Mouse (Mus musculus) embryonic stem cell, embryonic (primary cell): ENCODE results near the gene Tspan9.

ENCODE experiments used
- CTCF ChIA-PET, 4 experiments: fragments of 300-600 bp in 2 of 4; fragments of 350-600 bp in 2 of 4; sonication (Branson Sonifier 250); formaldehyde crosslinking; loops; one replicate each; lab custom pipeline; 2022; ENCODE audit warnings: inconsistent platforms in 2 of 4; lab: Charles Lee
- POLR2A ChIA-PET, 4 experiments: fragments of 300-600 bp in 2 of 4; fragments of 350-600 bp in 2 of 4; sonication (Branson Sonifier 250); formaldehyde crosslinking; loops; one replicate each; lab custom pipeline; 2022; ENCODE audit warnings: antibody characterized with exemption in 4 of 4, inconsistent platforms in 1 of 4; lab: Charles Lee

Tspan9 gene

DNA sequence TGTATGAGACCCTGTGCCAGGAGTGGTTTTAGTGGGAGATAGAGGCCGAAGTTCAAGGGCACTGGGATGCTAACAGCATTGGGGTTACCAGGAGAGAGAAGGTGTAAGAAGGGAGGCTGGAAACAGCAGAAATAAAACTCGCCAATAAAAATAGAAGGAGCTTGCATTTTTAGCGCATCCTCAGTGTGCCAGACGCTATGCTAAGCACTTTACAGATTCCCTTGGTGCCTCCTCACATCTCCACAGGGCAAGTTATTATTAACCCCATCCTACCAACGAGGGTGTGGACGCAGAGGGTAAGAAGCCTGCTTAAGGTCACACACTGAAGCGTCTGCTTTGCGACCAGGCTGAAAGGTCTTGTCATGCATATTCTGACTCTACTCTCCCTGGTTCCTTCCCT lies 47.5 kb downstream of the Tspan9 start:
- CTCF ChIA-PET: interaction anchor here in 1 of 4 experiments (0.6 to 1.0 kb wide), 2 partner anchors 85 to 478 kb away, joined by 3 to 4 read pairs; no protein-coding TSS in a partner anchor

DNA sequence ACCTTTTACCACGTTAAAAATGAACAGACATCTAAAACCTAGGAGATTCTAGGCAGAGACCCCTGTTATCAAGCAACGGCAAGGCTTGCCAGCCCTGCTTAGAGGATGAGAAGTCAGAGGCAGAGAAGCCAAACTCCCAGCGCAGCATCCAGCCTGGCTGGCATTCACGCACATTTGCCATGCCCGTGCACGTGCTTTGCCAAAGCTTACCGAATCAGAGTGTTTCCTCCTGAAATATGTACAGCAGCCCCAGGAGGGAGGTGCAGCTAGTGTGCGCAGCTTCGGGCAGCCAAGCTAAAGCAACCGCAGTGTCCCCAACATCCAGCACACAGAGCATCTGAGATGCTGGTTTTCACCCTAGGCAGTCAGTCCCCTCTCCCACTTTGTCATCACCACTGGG lies 48.3 kb downstream of the Tspan9 start:
- ChIA-PET CTCF (interaction anchor here in 1 of 4 experiments (0.6 kb wide), 1 partner anchor 124 kb away, joined by 3 read pairs; no protein-coding TSS in a partner anchor), POLR2A (interaction anchor here in 1 of 4 experiments (1.4 kb wide), 1 partner anchor 7 kb away, joined by 4 read pairs; no protein-coding TSS in a partner anchor)

More for the DNA sequence above, 47.5 kb downstream of the Tspan9 start:
- POLR2A ChIA-PET: interaction anchor here in 1 of 4 experiments (1.4 kb wide), 1 partner anchor 8 kb away, joined by 4 read pairs; no protein-coding TSS in a partner anchor

DNA sequence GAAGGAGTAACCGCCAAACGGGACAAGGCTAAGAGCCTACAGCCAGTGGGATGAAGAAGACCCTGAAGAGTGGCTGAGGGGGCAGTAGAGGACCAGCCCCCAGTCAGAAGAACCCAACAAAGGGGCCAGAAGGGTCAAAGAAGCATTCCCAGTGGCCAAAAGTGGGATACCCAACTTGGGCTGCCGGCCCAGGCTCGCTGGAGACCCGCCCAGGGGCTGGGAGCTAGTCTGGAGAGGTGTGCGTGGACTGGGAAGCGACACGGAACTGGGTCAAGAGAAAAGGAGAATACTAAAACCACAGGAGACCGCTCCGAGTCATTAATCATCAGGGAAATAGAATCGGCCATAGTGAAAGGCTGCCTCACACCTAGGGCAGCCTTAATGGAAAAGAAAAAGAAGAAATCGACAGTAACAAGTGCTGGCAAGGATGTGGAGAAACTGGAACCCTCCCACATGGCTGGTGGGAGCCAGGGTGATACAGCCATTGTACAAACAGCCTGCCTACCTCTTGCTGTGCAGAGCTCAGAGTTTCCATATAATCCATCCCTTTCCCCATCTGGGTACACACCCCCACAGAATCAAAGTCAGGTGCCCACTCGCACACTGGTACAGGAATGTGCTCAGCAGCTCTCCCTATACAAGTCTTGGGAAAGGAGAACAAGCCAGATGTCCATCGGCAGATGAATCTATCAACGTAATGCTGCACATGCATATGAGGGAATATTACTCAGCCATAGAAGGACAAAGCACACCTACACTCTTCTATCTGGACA lies 49.4 kb downstream of the Tspan9 start:
- POLR2A ChIA-PET: interaction anchor here in 2 of 4 experiments (1.0 to 3.9 kb wide), 6 partner anchors 10 to 381 kb away, joined by 3 to 14 read pairs (median 3); partner anchors contain the start of gene Tspan9 (in 1 of the 2)
- CTCF ChIA-PET: interaction anchor here (0.5 to 1.8 kb wide), 5 partner anchors 11 to 83 kb away, joined by 3 to 11 read pairs (median 3); partner anchors contain the start of gene Tspan9 (in 1 of the 4)

DNA sequence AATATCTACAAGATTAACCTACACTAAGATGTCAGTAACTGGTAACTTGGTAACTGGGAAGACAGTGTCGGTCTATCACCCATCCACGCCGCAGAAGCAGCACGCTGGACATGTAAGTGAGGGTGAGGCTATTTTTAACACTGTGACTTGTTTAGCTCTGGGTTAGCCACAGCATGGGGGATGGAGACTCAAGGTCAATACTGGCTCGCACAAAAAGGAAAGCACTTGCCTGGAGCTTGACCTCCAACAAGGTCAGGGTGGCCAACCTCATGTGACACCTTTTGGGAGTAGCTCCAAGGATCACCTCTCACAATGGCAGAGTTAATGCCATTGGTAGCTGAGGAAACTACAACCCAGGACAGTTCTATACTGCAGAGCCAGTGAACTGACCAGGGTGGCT lies 50.8 kb downstream of the Tspan9 start:
- ChIA-PET POLR2A (interaction anchor here in 3 of 4 experiments (0.5 to 3.9 kb wide), 20 partner anchors 11 to 532 kb away, joined by 3 to 17 read pairs (median 3); partner anchors contain the start of genes Tspan9 (in 2 of the 3) and Cracr2a (in 1 of the 3)), CTCF (interaction anchor here (0.6 to 2.9 kb wide), 19 partner anchors 10 to 702 kb away, joined by 3 to 18 read pairs (median 4); partner anchors contain the start of genes Cracr2a (in 1 of the 4) and Tspan9 (in 1 of the 4))

DNA sequence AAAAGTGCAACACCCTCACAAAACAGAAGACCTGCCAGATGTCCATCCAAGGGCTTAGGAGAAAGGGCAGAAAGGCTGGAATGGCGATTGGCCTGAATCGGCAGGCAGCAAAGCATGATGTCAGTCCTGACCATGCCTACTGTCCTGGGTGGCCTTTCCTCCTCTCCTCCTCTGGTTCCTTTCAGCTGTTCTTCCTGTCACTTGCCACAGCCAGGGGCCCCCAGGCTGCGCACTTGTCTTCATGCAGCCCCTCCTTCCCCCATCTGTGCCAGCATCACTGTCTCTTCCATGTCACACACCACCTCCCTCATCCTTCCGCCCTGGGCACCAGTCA lies 51.6 kb downstream of the Tspan9 start:
- POLR2A ChIA-PET: interaction anchor here in 3 of 4 experiments (0.7 to 3.9 kb wide), 17 partner anchors 10 to 163 kb away, joined by 3 to 17 read pairs (median 4); partner anchors contain the start of gene Tspan9 (in 2 of the 3)
- CTCF ChIA-PET: interaction anchor here (0.6 to 2.9 kb wide), 46 partner anchors 8 to 488 kb away, joined by 3 to 18 read pairs (median 4); partner anchors contain the start of gene Tspan9 (in 1 of the 4)

DNA sequence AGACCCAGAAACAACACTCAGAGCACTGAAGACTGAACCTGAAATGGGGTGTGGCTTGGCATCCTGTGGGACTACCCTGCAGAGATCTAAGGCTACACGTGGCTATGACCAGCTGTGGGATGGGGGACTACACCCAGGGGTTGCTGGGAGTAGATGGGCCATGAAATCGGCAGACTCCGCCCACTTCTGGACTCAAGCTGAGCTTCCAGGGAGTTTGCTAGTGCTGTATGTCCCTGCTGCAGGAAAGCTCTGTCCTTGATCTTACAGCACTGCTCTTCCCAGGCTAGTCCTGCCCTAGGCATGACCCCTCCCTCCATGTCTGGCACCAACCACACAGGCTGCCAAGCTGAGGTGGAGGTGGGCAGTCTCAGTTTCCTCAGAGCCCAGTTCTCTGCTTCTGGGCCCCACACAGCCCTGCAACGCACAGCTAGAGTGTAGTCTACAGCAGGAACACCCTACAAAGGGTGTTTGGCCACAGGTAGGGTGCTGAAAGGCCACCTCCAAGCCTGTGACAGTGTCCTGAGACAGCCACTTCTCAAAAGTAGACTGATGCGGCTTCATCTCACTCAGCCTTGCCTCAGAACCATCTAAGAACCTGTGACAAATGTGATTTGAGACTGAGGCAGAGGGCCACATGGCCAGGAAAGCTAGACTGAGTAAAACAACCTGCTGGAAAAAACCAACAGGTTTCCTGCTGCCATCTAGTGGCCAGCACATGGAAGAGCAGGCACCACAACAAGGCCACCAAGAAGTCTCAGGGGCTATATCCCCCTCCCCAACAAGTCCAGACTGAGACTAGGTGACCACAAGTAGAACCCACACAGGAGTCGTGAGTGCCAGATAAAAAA lies 52.2 kb downstream of the Tspan9 start:
- ChIA-PET POLR2A (interaction anchor here in 3 of 4 experiments (0.5 to 3.9 kb wide), 22 partner anchors 10 to 163 kb away, joined by 3 to 17 read pairs (median 4); partner anchors contain the start of gene Tspan9 (in 2 of the 3)), CTCF (interaction anchor here (0.5 to 2.9 kb wide), 67 partner anchors 8 to 530 kb away, joined by 3 to 18 read pairs (median 4); partner anchors contain the start of genes Cracr2a (in 1 of the 4) and Tspan9 (in 1 of the 4))

DNA sequence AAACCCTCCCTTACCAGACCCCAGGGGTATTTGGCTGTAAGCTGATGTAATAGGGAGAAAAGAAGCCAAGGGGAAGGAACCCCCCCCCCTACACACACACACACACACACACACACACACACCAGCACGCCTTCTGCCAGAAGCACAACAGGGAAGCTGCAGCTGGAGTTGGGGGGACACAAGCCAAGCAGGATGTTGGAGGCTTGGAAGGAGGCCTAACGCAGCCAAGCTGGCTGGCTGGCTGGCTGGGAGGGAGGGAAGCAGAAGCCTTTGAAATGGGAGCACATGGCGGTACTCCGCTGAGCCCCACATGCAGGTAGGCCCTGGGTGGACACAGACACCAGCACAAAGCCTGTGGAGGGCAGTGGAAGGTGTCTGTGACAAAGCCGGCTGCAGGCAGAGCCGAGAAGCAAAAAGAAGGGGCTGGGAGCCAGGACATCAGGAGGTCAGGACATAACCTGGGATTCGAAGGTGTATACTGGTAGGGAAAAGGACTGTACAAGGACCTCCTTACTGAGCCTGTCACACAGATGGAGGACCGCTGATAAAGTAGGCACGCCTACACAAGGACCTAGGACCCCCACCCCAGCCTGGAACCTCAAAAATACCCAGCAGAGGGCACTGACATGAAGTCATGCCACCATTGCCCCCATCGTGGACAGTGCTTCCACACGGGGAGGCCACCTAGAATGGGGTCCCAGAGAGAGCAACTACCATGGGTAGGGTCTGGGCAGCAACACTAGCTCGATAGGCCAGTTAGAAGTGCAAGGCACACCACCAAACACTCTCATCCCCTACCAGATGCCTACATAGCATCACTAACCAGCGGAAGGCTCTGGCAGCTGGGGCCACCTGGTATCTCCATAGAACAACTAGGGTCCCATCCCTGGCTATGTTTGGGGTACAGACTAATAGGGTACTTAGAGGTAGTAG lies 53.4 kb downstream of the Tspan9 start:
- CTCF ChIA-PET: interaction anchor here (0.5 to 2.9 kb wide), 21 partner anchors 7 to 625 kb away, joined by 3 to 18 read pairs (median 4); no protein-coding TSS in a partner anchor

DNA sequence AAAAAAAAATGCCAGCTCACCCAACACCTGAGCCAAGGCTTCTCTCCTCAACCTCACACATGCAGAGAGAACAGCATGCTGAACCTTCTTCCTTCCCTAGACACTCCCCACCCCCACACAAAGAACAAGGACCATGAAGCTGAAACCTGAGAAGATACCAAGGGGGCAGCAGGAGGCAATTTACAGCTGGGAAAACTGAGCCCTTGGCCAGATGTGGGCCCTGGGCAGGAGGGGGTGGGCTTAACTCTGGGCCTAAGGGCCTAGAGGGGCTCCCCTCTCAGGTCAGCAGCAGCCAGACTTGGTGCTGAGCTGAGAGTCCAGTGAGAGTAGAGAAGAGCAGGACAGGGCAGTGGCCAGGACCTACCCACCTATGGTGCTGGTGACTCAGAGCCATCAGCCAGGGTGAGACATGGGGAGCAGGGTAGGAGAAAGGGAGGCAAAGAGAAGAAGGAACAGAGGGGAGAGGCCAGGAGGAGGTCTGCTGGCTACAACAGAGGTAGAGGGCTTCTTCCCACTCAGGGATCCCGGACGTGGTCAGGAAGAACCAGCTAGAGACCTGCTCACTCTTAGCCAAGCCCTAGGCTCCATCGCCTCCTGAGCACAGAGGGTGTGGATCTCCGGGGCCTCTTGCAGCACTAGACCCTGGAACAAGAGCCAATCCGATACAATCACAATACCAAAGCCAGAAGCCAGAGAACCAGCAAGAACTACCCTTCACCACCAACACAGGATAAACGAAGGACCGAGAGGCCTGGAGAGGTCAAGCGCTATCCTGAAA lies 54.5 kb downstream of the Tspan9 start:
- ChIA-PET POLR2A (interaction anchor here in 3 of 4 experiments (0.6 to 1.6 kb wide), 6 partner anchors 7 to 54 kb away, joined by 3 to 4 read pairs (median 3); no protein-coding TSS in a partner anchor), CTCF (interaction anchor here (0.6 to 1.1 kb wide), 5 partner anchors 11 to 624 kb away, joined by 3 to 17 read pairs (median 3); no protein-coding TSS in a partner anchor)

More for the DNA sequence above, 53.4 kb downstream of the Tspan9 start:
- POLR2A ChIA-PET: interaction anchor here in 3 of 4 experiments (0.6 to 3.0 kb wide), 12 partner anchors 12 to 164 kb away, joined by 3 to 17 read pairs (median 4); no protein-coding TSS in a partner anchor

DNA sequence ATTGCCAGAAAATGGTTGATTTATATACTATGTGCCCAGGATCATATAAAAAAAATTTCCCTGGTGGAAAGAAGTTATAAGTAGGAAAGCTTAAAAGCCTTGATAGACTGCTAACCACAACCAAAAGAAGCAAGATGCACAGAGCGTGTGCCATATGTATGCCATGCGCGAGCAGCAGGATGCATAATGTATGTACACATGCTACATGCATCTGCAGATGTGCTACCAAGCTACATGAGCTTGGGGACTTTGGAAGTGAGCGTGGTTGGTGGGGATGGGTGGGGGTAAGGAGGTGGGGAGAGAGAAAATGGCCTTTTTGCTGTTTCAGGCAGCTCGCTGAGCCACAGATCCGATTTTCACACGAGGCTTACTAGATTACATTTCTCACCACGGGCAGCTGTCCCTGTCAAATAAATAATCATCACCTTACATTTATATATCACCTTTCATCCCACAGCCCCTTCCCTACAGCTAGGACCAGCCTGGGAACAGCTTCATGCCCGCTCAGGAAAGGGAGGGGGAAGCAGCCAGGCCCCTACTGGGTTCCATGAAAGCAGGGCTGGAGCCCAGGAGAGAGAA lies 57.8 kb downstream of the Tspan9 start:
- ChIA-PET POLR2A (interaction anchor here in 1 of 4 experiments (0.8 kb wide), 2 partner anchors 13 to 115 kb away, joined by 3 read pairs; no protein-coding TSS in a partner anchor), CTCF (interaction anchor here in 1 of 4 experiments (0.5 kb wide), 1 partner anchor 28 kb away, joined by 3 read pairs; no protein-coding TSS in a partner anchor)

DNA sequence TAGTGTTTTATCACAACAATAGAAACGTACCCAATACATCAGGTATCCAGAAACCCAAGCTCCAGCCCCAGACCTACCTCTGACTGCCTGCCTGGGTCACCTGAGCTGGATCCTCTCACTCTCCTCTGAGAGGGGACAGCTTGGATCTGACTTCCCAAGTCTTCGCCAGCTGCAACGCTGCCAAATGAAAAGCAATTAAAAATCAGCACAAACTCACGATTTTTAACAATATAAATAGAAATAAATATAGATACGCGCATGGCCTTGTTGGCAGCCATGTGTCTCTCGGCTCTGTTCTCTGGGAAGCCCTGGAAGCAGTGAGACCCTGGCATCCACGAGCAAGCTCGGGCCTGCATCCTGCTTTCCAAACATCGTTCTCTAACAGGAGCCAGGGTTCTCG lies 60.1 kb downstream of the Tspan9 start:
- ChIA-PET POLR2A (interaction anchor here in 1 of 4 experiments (1.5 kb wide), 1 partner anchor 49 kb away, joined by 3 read pairs; no protein-coding TSS in a partner anchor), CTCF (interaction anchor here in 1 of 4 experiments (1.1 kb wide), 1 partner anchor 8 kb away, joined by 4 read pairs; no protein-coding TSS in a partner anchor)

DNA sequence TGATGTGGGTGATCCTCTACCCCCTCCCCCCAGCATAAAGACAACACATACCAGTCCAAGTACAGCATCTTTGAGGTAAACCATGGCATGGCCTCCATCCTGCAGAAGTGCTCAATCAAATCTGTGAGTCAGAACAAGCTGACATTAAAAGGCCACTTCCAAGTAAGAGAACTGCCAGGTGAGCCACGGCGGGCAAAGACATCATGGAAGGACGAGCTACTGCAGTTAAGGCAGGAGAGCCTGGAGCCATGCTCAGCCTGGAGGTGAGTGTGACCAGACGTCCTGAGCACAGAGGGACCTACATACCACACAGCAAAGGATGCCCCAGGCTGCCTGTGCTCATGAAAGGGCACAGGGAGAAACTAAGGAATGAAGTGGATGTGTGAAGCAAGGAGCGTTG lies 61.6 kb downstream of the Tspan9 start:
- POLR2A ChIA-PET: interaction anchor here in 2 of 4 experiments (0.5 to 1.0 kb wide), 3 partner anchors 8 to 228 kb away, joined by 3 read pairs; no protein-coding TSS in a partner anchor

DNA sequence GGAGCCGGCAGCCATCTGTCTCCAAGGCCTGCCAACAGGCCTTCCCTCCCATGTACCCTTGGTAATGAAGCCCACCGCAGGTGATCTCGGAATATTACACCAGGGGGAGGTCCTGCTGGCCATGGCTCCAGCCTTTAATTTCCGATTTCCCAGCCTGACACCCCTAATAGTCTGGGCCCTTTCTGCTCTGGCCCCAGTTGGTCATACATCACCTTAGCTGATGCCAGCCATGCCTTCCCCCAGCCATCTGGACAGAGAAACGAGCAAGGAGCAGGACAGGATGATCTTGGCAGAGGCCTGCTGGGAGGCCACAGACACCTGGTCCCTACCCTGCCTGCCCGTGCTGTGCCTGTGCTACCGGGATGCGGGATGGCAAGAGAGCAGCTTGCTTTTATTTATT lies 62.1 kb downstream of the Tspan9 start:
- POLR2A ChIA-PET: interaction anchor here in 1 of 4 experiments (0.8 kb wide), 1 partner anchor 10 kb away, joined by 3 read pairs; no protein-coding TSS in a partner anchor
- CTCF ChIA-PET: interaction anchor here in 1 of 4 experiments (0.8 to 1.4 kb wide), 3 partner anchors 10 to 111 kb away, joined by 3 to 5 read pairs (median 4); no protein-coding TSS in a partner anchor

More for the DNA sequence above, 61.6 kb downstream of the Tspan9 start:
- CTCF ChIA-PET: interaction anchor here in 1 of 4 experiments (0.8 kb wide), 1 partner anchor 10 kb away, joined by 4 read pairs; no protein-coding TSS in a partner anchor

DNA sequence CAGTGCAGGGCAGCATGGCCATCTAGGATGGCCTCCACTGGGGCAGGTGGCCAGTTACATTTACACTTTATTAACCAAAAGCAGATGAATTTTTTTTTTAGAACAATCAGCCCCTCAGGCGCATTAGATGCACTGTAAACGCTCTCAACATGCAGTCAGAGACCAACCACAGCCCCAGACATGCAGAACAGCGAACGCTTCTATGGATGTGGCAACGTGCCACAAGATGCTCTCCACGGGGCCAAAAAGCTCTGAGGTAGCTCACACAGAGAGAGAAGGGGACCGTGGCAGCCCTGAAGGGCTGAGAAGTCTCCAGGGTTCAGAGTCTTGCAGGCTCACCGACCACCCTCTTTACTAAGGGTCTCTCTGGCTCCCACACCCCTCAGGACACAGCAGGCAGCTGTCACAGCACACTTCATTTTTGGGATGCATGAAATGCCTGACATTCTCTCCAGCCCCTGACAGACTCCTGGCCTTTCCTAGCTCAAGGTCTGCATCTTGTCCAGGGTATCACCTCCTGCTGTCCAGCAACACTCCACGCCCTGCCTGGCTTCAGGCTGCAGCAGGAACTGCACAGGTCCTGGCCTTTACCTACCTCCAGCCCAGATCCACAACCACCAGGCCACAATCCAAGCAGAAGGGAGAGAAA lies 63.7 kb downstream of the Tspan9 start:
- CTCF ChIA-PET: interaction anchor here in 1 of 4 experiments (1.4 kb wide), 1 partner anchor 14 kb away, joined by 5 read pairs; no protein-coding TSS in a partner anchor
- POLR2A ChIA-PET: interaction anchor here in 1 of 4 experiments (1.1 to 1.2 kb wide), 3 partner anchors 8 to 13 kb away, joined by 3 read pairs; no protein-coding TSS in a partner anchor

DNA sequence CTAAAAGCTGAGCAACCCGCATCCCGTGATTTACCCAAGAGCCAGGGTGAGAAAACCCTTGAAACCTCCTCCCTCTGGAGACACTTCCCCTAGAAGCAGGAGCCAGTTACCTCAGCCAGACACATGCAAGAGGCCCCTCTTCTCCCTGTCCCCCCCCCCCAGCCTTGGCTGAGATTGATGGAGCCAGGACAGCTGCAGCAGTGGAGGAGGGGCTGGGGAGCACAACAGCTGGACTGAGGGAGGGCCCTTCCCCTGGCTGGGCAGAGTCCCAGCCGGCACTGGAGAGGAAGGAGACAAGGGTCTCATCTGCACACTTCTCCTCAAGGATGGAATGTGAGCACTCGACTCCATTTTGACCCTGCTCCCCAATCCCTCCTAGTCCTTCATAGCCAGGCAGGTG lies 64.9 kb downstream of the Tspan9 start:
- ChIA-PET POLR2A (interaction anchor here in 2 of 4 experiments (0.5 to 1.2 kb wide), 4 partner anchors 9 to 54 kb away, joined by 3 to 4 read pairs (median 3); no protein-coding TSS in a partner anchor), CTCF (interaction anchor here in 2 of 4 experiments (1.1 to 1.5 kb wide), 2 partner anchors 12 to 13 kb away, joined by 3 to 4 read pairs; no protein-coding TSS in a partner anchor)
